Mouse (Mus musculus) hindbrain, embryonic 14.5 days (tissue): ENCODE results near the gene Gpam. TPM values are rescaled to one million over a fixed set of nuclear protein-coding genes. Genes with fewer than 3 reads are reported as not detected.
"Not testable (repeated sequence)": the region's sequence is repeated elsewhere in the genome, so short reads cannot be mapped to it uniquely, and the experiment has no call there.

Source experiments
- ATAC-seq: fragments of 200-750 bp; cut with Nextera tagmentation; 2 replicates; pipeline ENCODE4 v1.8.0; 2017; ENCODE audit warnings: moderate number of reproducible peaks, mild to moderate bottlenecking, moderate TSS enrichment, moderate library complexity; ENCODE audit not compliant: low FRiP score
- DNase-seq: peaks from one replicate; pipeline ENCODE4 v3.0.0-alpha.2; 2015; ENCODE audit warnings: low spot score
- H3K27ac ChIP-seq: fragments of 300-500 bp; sonication (generic); 2 replicates; pipeline ENCODE4 v1.5.1; 2014; ENCODE audit warnings: mild to moderate bottlenecking, moderate library complexity
- H3K27me3 ChIP-seq: fragments of 300-500 bp; sonication (generic); 2 replicates; pipeline ENCODE4 v1.6.1; 2014; ENCODE audit warnings: mild to moderate bottlenecking, low read length, mixed read lengths; ENCODE audit not compliant: control insufficient read depth, insufficient read depth
- H3K36me3 ChIP-seq: fragments of 300-500 bp; sonication (generic); replicated peaks from 2 replicates; pipeline ENCODE4 v1.6.1; 2014; ENCODE audit not compliant: control insufficient read depth, insufficient read depth
- H3K4me1 ChIP-seq: fragments of 300-500 bp; sonication (generic); replicated peaks from 2 replicates; pipeline ENCODE4 v1.6.1; 2014; ENCODE audit warnings: antibody characterized with exemption, low read length, mixed read lengths; ENCODE audit not compliant: control insufficient read depth, insufficient read depth
- H3K4me2 ChIP-seq: fragments of 300-500 bp; sonication (generic); replicated peaks from 2 replicates; pipeline ENCODE4 v1.6.1; 2014; ENCODE audit warnings: mild to moderate bottlenecking, moderate library complexity
- H3K4me3 ChIP-seq: fragments of 300-500 bp; sonication (generic); replicated peaks from 2 replicates; pipeline ENCODE4 v1.5.1; 2014; ENCODE audit warnings: mild to moderate bottlenecking, low read length
- H3K9ac ChIP-seq: fragments of 300-500 bp; sonication (generic); 2 replicates; pipeline ENCODE4 v1.6.1; 2014
- H3K9me3 ChIP-seq: fragments of 300-500 bp; sonication (generic); 2 replicates; pipeline ENCODE4 v1.6.1; 2016; ENCODE audit warnings: low read length; ENCODE audit not compliant: control insufficient read depth
- WGBS: fragments of 180-500 bp; shearing (Covaris S2); extraction: QIAGEN DNeasy Blood & Tissue Kit; methylation state at CpG from one replicate; pipeline ENCODE4 v1.1.7; 2014; 5-methylcytosine and 5-hydroxymethylcytosine counted together
- polyA plus RNA-seq: library from polyadenylated mRNA; unstranded; fragments of >200 nt; fragmentation: Nextera tagmentation; extraction: Ambion mirVana; gene quantifications from 2 replicates; pipeline ENCODE4 v1.2.1, GENCODE M21; 2014

The Gpam gene
- polyA plus RNA-seq, 1 experiment from 2014 or later, result 26.8 TPM

- 83% methylated on average over 1 of the region's 1 CpGs for WGBS
- ATAC-seq, result no peak
- DNase-seq, result no peak
- Histone ChIP-seq H3K4me1 (no peaks in the 10 kb centered on the region), H3K9ac (no peak overlapping the region), H3K27me3 (no peaks in the 10 kb centered on the region), H3K36me3 (no peaks in the 10 kb centered on the region), H3K9me3 (no peaks in the 10 kb centered on the region), H3K27ac (no peak overlapping the region), H3K4me3 (no peak overlapping the region), H3K4me2 (no peak overlapping the region)
Measured at GRCm38 (mm10) chr19:55164162-55164561, 37.1 kb upstream of the Gpam start.

GRCm38 (mm10) chr19:55162271-55162670, 35.2 kb upstream of the Gpam start:
- H3K9me3 ChIP-seq, result no peaks in the 10 kb centered on the region
- H3K27ac ChIP-seq, result no peak overlapping the region
- no peak overlapping the region for H3K4me2 ChIP-seq
- H3K9ac ChIP-seq, result no peak overlapping the region
- no peak overlapping the region for H3K4me3 ChIP-seq
- no peaks in the 10 kb centered on the region for H3K4me1 ChIP-seq
- no peak for DNase-seq
- WGBS, result 77% methylated on average over 4 of the region's 4 CpGs
- no peak for ATAC-seq
- H3K36me3 ChIP-seq, result no peaks in the 10 kb centered on the region
- H3K27me3 ChIP-seq, result no peaks in the 10 kb centered on the region

GRCm38 (mm10) chr19:55159826-55160225, 32.8 kb upstream of the Gpam start:
- no peak for ATAC-seq
- Histone ChIP-seq H3K9me3 (no peaks in the 10 kb centered on the region), H3K4me1 (no peaks in the 10 kb centered on the region), H3K4me2 (no peak overlapping the region), H3K27ac (no peak overlapping the region), H3K36me3 (no peaks in the 10 kb centered on the region), H3K4me3 (no peak overlapping the region), H3K9ac (no peak overlapping the region), H3K27me3 (no peaks in the 10 kb centered on the region)
- no peak for DNase-seq
- WGBS, result 81% methylated on average over 6 of the region's 6 CpGs

DNA sequence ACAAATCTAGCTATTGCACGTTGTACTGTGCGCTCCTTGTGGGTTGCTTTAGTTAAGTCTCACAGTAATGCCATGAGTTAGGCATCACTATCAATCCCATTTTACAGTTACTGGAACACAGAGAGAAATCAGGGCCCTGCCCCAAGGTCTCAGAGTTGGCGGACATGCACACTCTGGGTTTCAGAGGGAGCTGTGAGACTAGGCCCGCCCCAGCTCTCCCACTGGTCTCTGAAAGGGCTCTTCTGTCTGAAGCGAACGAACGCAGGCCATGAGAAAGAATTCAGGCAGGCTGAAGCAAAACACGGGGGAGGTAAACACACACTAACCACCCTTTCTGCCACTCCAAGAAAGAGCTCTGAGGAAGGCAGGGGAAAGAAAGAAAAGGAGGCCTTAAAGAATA, 31.6 kb upstream of the Gpam start:
- Histone ChIP-seq H3K4me2 (no peak overlapping the region), H3K9me3 (no peaks in the 10 kb centered on the region), H3K27me3 (no peaks in the 10 kb centered on the region), H3K4me3 (no peak overlapping the region), H3K27ac (no peak overlapping the region), H3K4me1 (no peaks in the 10 kb centered on the region), H3K36me3 (no peaks in the 10 kb centered on the region), H3K9ac (no peak overlapping the region)
- WGBS, result 61% methylated on average over 8 of the region's 8 CpGs
- ATAC-seq (no peak), DNase-seq (no peak)

- no peak overlapping the region for H3K9ac ChIP-seq
- DNase-seq, result no peak
- no peaks in the 10 kb centered on the region for H3K9me3 ChIP-seq
- ATAC-seq, result no peak
- H3K27ac ChIP-seq, result no peak overlapping the region
- no peaks in the 10 kb centered on the region for H3K4me1 ChIP-seq
- H3K4me3 ChIP-seq, result no peak overlapping the region
- 83% methylated on average over 7 of the region's 7 CpGs for WGBS
- H3K27me3 ChIP-seq, result no peaks in the 10 kb centered on the region
- H3K36me3 ChIP-seq, result no peaks in the 10 kb centered on the region
- H3K4me2 ChIP-seq, result no peak overlapping the region
Measured at GRCm38 (mm10) chr19:55157029-55157428, 30.0 kb upstream of the Gpam start.

DNA sequence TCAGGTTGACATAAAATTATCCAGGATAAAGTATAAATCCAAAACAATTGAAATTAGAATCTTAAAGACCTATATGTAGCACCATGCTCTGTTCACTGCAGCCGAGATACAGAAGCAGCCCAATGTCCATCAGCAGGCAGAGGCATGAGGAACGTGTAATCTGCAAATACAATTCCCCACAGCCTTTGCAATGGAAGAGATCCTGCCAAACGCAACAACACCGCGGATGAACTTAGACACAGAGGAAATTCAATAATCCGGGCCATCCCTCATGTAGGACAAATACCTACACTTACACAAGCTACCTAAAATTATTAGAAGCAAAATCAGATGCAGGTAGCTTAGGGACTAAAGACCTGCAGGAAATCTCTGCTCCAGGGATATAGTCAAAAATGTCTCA, 25.9 kb upstream of the Gpam start:
- DNase-seq, result no peak
- no peak for ATAC-seq
- no peaks in the 10 kb centered on the region for H3K4me1 ChIP-seq
- no peak overlapping the region for H3K27ac ChIP-seq
- H3K4me3 ChIP-seq, result no peak overlapping the region
- no peaks in the 10 kb centered on the region for H3K27me3 ChIP-seq
- H3K9me3 ChIP-seq, result no peaks in the 10 kb centered on the region
- 91% methylated on average over 6 of the region's 6 CpGs for WGBS
- no peak overlapping the region for H3K9ac ChIP-seq
- H3K4me2 ChIP-seq, result no peak overlapping the region
- H3K36me3 ChIP-seq, result no peaks in the 10 kb centered on the region

GRCm38 (mm10) chr19:55152274-55152673, 25.2 kb upstream of the Gpam start:
- not testable (repeated sequence) for DNase-seq, H3K27me3 ChIP-seq, H3K4me2 ChIP-seq, H3K27ac ChIP-seq, ATAC-seq, H3K4me3 ChIP-seq, H3K9ac ChIP-seq, H3K36me3 ChIP-seq, H3K4me1 ChIP-seq, H3K9me3 ChIP-seq
- WGBS, result 76% methylated on average over 5 of the region's 6 CpGs

DNA sequence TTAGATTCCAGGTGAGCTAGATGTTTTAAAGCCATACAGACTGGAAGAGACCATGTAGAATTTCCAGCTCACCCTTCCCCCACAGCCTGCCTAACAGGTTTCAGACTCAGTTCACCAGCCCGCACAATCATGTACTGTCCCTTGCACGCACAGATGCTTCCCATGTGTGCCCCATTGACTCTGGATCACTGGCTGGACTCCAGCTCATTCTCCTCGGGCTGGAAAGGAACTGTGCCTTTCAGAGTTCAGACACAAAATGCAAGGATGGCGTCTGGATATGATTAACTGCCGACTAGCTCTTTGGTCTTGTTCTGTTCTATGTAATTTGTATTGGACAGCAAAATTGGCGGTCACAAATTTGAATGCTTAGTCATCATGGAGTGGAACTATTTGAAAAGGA, 22.6 kb upstream of the Gpam start:
- DNase-seq (no peak), ATAC-seq (no peak)
- H3K27ac ChIP-seq, result no peak overlapping the region
- H3K4me2 ChIP-seq, result no peak overlapping the region
- WGBS, result 85% methylated on average over 6 of the region's 6 CpGs
- no peaks in the 10 kb centered on the region for H3K4me1 ChIP-seq
- no peak overlapping the region for H3K9ac ChIP-seq
- H3K27me3 ChIP-seq, result no peaks in the 10 kb centered on the region
- H3K9me3 ChIP-seq, result no peaks in the 10 kb centered on the region
- no peak overlapping the region for H3K4me3 ChIP-seq
- H3K36me3 ChIP-seq, result no peaks in the 10 kb centered on the region

DNA sequence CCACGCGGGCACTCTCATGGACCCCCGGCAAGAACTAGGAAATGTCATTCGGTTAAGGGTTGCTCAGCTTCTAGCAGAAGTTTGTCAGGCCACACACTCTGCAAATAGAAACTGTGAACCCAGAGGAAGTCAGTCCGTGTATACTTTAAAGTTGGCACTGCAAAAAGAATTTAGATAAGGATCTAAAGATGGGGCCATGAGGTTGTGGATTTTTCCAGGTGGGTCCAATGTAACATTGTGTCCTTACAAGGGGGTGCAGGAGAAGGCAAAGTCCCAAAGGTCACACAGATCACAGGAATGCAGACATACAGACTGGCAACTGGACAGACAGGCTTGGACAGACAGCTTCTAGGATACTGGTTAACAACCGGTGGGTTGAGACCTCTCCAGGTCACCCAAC, 21.1 kb upstream of the Gpam start:
- H3K9ac ChIP-seq, result no peak overlapping the region
- H3K27ac ChIP-seq, result no peak overlapping the region
- H3K27me3 ChIP-seq, result no peaks in the 10 kb centered on the region
- DNase-seq (no peak), ATAC-seq (no peak)
- no peak overlapping the region for H3K4me3 ChIP-seq
- H3K4me2 ChIP-seq, result no peak overlapping the region
- 90% methylated on average over 6 of the region's 6 CpGs for WGBS
- no peaks in the 10 kb centered on the region for H3K36me3 ChIP-seq
- no peaks in the 10 kb centered on the region for H3K9me3 ChIP-seq
- 0 out of 2 replicates have a peak, but pooled peaks cover 5% of the 10 kb centered on the region for H3K4me1 ChIP-seq

- Histone ChIP-seq H3K36me3 (no peaks in the 10 kb centered on the region), H3K4me2 (no peak overlapping the region), H3K27me3 (no peaks in the 10 kb centered on the region), H3K9ac (no peak overlapping the region), H3K9me3 (no peaks in the 10 kb centered on the region), H3K4me3 (no peak overlapping the region), H3K4me1 (0 out of 2 replicates have a peak, but pooled peaks cover 6% of the 10 kb centered on the region), H3K27ac (no peak overlapping the region)
- ATAC-seq (no peak), DNase-seq (no peak)
- WGBS, result 87% methylated on average over 9 of the region's 9 CpGs
Measured at GRCm38 (mm10) chr19:55147568-55147967, 20.5 kb upstream of the Gpam start.
